In the genomic region with DNA sequence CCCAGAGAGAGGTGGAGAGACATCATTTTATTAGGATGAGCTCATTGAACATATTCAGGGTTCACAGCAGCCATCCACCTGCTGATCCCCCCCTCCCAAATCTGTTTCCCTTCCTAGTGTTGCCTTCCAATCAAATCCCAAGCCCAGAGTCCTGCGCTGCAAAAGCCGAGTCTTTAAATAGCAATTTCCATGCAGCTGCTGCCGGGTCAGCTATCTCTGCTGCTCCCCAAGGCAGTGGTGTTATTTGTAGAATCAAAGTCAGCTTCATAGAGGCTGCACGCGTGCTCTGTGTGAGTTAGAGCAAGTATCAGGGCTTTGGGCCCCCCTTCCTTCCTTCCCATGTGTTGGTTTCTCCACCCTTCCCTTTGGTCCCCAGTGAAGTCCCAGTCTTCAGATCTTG, we compare ENCODE assay signal across 32 mouse cellular contexts. TPM values are rescaled to one million over a fixed set of nuclear protein-coding genes. Genes with fewer than 3 reads are reported as not detected.
DNase-seq lines count a peak whose midpoint lies in the region; ATAC-seq and TF ChIP-seq lines count a peak whose summit lies in the region.
"Had no signal": no experiment of that assay in that cellular context is flagged by ENCODE, and none has a peak within 500 bp of the region (broad histone marks: within the 10 kb centered on the region; RNA-seq: fewer than 3 reads in every experiment).

No protein-coding gene starts in this region.

- H3K27ac ChIP-seq in heart, adult 2 months, result peak overlapping the region; percentile 51
- no peak overlapping the region for H3K27ac ChIP-seq in limb, embryonic 14.5 days (replicated peaks; ENCODE audit: low read depth, low read length)
- H3K27ac ChIP-seq in limb, embryonic 10.5 days, result no peak overlapping the region
- H3K27ac ChIP-seq in heart, embryonic 16.5 days (ENCODE audit: low read length), result peak overlapping the region; percentile 74
- H3K27ac ChIP-seq: embryonic facial prominence, embryonic 10.5 days; embryonic facial prominence, embryonic 15.5 days; forebrain, embryonic 12.5 days; kidney, postnatal 0 days; liver, embryonic 14.5 days; neural tube, embryonic 12.5 days; stomach, postnatal 0 days had no signal

- no peak for DNase-seq in heart, adult 2 months
- DNase-seq in heart, postnatal 36 days, result no peak
- no peak for DNase-seq in limb, embryonic 14.5 days (ENCODE audit: low spot score)
- no peak for DNase-seq in limb, embryonic 10.5 days (ENCODE audit: low spot score)
- DNase-seq in skeletal muscle tissue, adult 2 months (ENCODE audit: low read depth, low spot score), result peak; percentile 57
- DNase-seq in layer of hippocampus, postnatal 14 days (ENCODE audit: low spot score in 2 of 2), result no peak
- DNase-seq: adrenal gland, postnatal 25 days; cerebellum, adult 11-12 months; cerebellum, postnatal 10 days; forebrain, postnatal 0 days; gastrocnemius, postnatal 25 days; kidney, adult 18-20 months; kidney, postnatal 4 days; layer of hippocampus, postnatal 36 days; left cerebral cortex, postnatal 4 days; liver; lung, adult 2 months; lung, postnatal 14 days; right cerebral cortex, adult 18-20 months; thymus, adult 18-20 months; thymus, postnatal 36 days had no signal

- no peak overlapping the region for H3K4me3 ChIP-seq in heart, adult 2 months
- no peak overlapping the region for H3K4me3 ChIP-seq in limb, embryonic 14.5 days (replicated peaks; ENCODE audit: low read length)
- H3K4me3 ChIP-seq in limb, embryonic 10.5 days, result no peak overlapping the region
- 0 out of 2 replicates have a peak overlapping the region, but pooled peaks have one; percentile 2 for H3K4me3 ChIP-seq in heart, embryonic 16.5 days (ENCODE audit: low read length)
- H3K4me3 ChIP-seq: embryonic facial prominence, embryonic 10.5 days; embryonic facial prominence, embryonic 15.5 days; forebrain, embryonic 12.5 days; neural tube, embryonic 12.5 days had no signal

- peaks cover 12% of the 10 kb centered on the region; the same call in 1 of the 2 replicates for H3K9me3 ChIP-seq in limb, embryonic 14.5 days (ENCODE audit: control insufficient read depth, low read length)
- H3K9me3 ChIP-seq in limb, embryonic 10.5 days (replicated peaks), result no peaks in the 10 kb centered on the region
- peaks cover 7% of the 10 kb centered on the region for H3K9me3 ChIP-seq in heart, embryonic 16.5 days (replicated peaks; ENCODE audit: control insufficient read depth, low read length)
- H3K9me3 ChIP-seq: embryonic facial prominence, embryonic 15.5 days; forebrain, embryonic 12.5 days had no signal

- intact Hi-C loops in heart, adult 2 months (cut with DNase I), result no loop called here
- intact Hi-C loops in heart, postnatal 36 days (cut with DNase I), result no loop called here

- no peak for TF ChIP-seq CTCF in heart, adult 2 months (IDR thresholded peaks at IDR 0.05)

- no peaks in the 10 kb centered on the region for H3K79me2 ChIP-seq in heart, adult 2 months (replicated peaks; ENCODE audit: control insufficient read depth, insufficient read depth, low read length)

- no peak overlapping the region for H3K9ac ChIP-seq in heart, adult 2 months (ENCODE audit: low read depth, low read length)
- H3K9ac ChIP-seq in limb, embryonic 14.5 days (ENCODE audit: low read depth, low read length, severe bottlenecking), result no peak overlapping the region
- no peak overlapping the region for H3K9ac ChIP-seq in heart, embryonic 16.5 days (ENCODE audit: low read length)
- H3K9ac ChIP-seq: embryonic facial prominence, embryonic 15.5 days; forebrain, embryonic 12.5 days; forebrain, postnatal 0 days; liver, embryonic 14.5 days; neural tube, embryonic 12.5 days had no signal

- no peaks in the 10 kb centered on the region for H3K36me3 ChIP-seq in heart, adult 2 months (ENCODE audit: control insufficient read depth, insufficient read depth, low read length)
- no peaks in the 10 kb centered on the region for H3K36me3 ChIP-seq in limb, embryonic 14.5 days (ENCODE audit: control insufficient read depth, insufficient read depth, low read length)
- H3K36me3 ChIP-seq in limb, embryonic 10.5 days, result no peaks in the 10 kb centered on the region
- no peaks in the 10 kb centered on the region for H3K36me3 ChIP-seq in heart, embryonic 16.5 days (ENCODE audit: control insufficient read depth, insufficient read depth)
- H3K36me3 ChIP-seq: embryonic facial prominence, embryonic 10.5 days; embryonic facial prominence, embryonic 15.5 days; forebrain, embryonic 12.5 days; neural tube, embryonic 12.5 days had no signal

- H3K4me1 ChIP-seq in heart, adult 2 months (ENCODE audit: control insufficient read depth, insufficient read depth, low read length), result no peaks in the 10 kb centered on the region; the same call in 1 of the 2 replicates
- no peaks in the 10 kb centered on the region for H3K4me1 ChIP-seq in limb, embryonic 14.5 days (ENCODE audit: control insufficient read depth, insufficient read depth, low read length)
- H3K4me1 ChIP-seq in limb, embryonic 10.5 days, result no peaks in the 10 kb centered on the region
- peaks cover 8% of the 10 kb centered on the region for H3K4me1 ChIP-seq in heart, embryonic 16.5 days (ENCODE audit: control insufficient read depth, insufficient read depth, low read length)
- H3K4me1 ChIP-seq: embryonic facial prominence, embryonic 15.5 days; forebrain, embryonic 12.5 days; neural tube, embryonic 12.5 days had no signal

- 34% methylated on average over 5 of the region's 5 CpGs for WGBS in heart, adult 2 months
- 72% methylated on average over 5 of the region's 5 CpGs for WGBS in limb, embryonic 14.5 days
- 73% methylated on average over 5 of the region's 5 CpGs for WGBS in limb, embryonic 10.5 days
- WGBS in heart, embryonic 16.5 days, result 34% methylated on average over 5 of the region's 5 CpGs

- H3K27me3 ChIP-seq in heart, adult 2 months (ENCODE audit: control insufficient read depth, insufficient read depth, low read length), result no peaks in the 10 kb centered on the region; the same call in 1 of the 2 replicates
- H3K27me3 ChIP-seq in limb, embryonic 14.5 days (ENCODE audit: control insufficient read depth, insufficient read depth, low read length), result peaks cover 13% of the 10 kb centered on the region
- H3K27me3 ChIP-seq in limb, embryonic 10.5 days (ENCODE audit: low read depth, poor library complexity, severe bottlenecking), result peaks cover 47% of the 10 kb centered on the region
- peaks cover 15% of the 10 kb centered on the region; the same call in 1 of the 2 replicates for H3K27me3 ChIP-seq in heart, embryonic 16.5 days (ENCODE audit: control insufficient read depth, insufficient read depth, low read length)

- no peak for TF ChIP-seq EP300 in heart, adult 2 months (IDR thresholded peaks at IDR 0.05; ENCODE audit: insufficient read depth, low read depth, low read length)

- TF ChIP-seq POLR2A in heart, adult 2 months (IDR thresholded peaks at IDR 0.05; ENCODE audit: insufficient read depth, low read depth, low read length), result no peak
- TF ChIP-seq POLR2A in limb, embryonic 14.5 days (IDR thresholded peaks at IDR 0.05; ENCODE audit: borderline replicate concordance, extremely low read depth, insufficient read depth, insufficient read length), result no peak

- 0 out of 2 replicates have a peak, but pooled peaks have one; percentile 23 for ATAC-seq in limb, embryonic 14.5 days (ENCODE audit: low FRiP score, low read depth)
- peak; percentile 80 for ATAC-seq in heart, embryonic 16.5 days (replicated peaks; ENCODE audit: extremely low read depth, insufficient read depth, low FRiP score)
- ATAC-seq: CD4-positive, CD25-positive, alpha-beta regulatory T cell, adult 4 months; forebrain, postnatal 0 days; hindbrain, embryonic 16.5 days; midbrain, embryonic 16.5 days had no signal

- no peak overlapping the region for H3K4me2 ChIP-seq in limb, embryonic 14.5 days (replicated peaks; ENCODE audit: low read depth, low read length, severe bottlenecking)
- H3K4me2 ChIP-seq in heart, embryonic 16.5 days (ENCODE audit: low read depth, low read length), result peak overlapping the region; percentile 24
- H3K4me2 ChIP-seq: embryonic facial prominence, embryonic 15.5 days; forebrain, embryonic 12.5 days; neural tube, embryonic 12.5 days had no signal

RNA-seq across cellular contexts. Expression of a gene that starts 5.2 kb away (rescaled TPM):
- 1 to 10 TPM; 7.3 to 8.0 TPM for total RNA-seq in heart, adult 2 months (2021)
- 5.6 and 9.3 TPM in 2 replicates for polyA plus RNA-seq in heart, adult 2 months (2012; rRNA removed)
- total RNA-seq in heart, postnatal 36 days (2021), result 1 to 10 TPM; 5.8 to 8.4 TPM
- polyA plus RNA-seq in limb, embryonic 14.5 days (2012; rRNA removed), result 7.5 and 12.0 TPM in 2 replicates
- 5.0 TPM in 2 replicates for polyA plus RNA-seq in limb, embryonic 14.5 days (2014; fragmentation: Nextera tagmentation; extraction: Ambion mirVana)
- 6.7 and 7.2 TPM in 2 replicates for polyA plus RNA-seq in limb, embryonic 10.5 days (2016; fragmentation: Nextera tagmentation; extraction: Ambion mirVana)
- polyA plus RNA-seq in heart, embryonic 16.5 days (2015; fragmentation: Nextera tagmentation; extraction: Ambion mirVana), result 3.0 and 3.1 TPM in 2 replicates
- total RNA-seq in layer of hippocampus, postnatal 14 days (2021), result 1 to 10 TPM; 9.1 to 9.5 TPM

Comparison
In these comparisons a context has a peak if more than half of its experiments do, and no peak if none do; other contexts are left out.
1. H3K27ac ChIP-seq: peak in heart, adult 2 months (single experiment) and heart, embryonic 16.5 days (single experiment); none in limb, embryonic 14.5 days (single experiment) and limb, embryonic 10.5 days (single experiment).